Mouse (Mus musculus) heart, postnatal 25 days (tissue): ENCODE data around the gene St3gal3. TPM values are rescaled to one million over a fixed set of nuclear protein-coding genes. Genes with fewer than 3 reads are reported as not detected.

Experiments used
- DNase-seq: peaks from one replicate; pipeline ENCODE4 v3.0.0; 2022; ENCODE audit warnings: low spot score
- intact Hi-C: fragments of 180-260 bp; cut with DNase I; formaldehyde crosslinking; loops from one replicate; pipeline ENCODE4 v1.15.1; 2025
- total RNA-seq, 2 experiments: library from RNA; stranded (reverse); gene quantifications; 2 replicates each; pipeline ENCODE4 v1.2.3; 2021

St3gal3 gene
- total RNA-seq, 2 experiments from 2014 or later, result 61.6 to 66.6 TPM

DNA sequence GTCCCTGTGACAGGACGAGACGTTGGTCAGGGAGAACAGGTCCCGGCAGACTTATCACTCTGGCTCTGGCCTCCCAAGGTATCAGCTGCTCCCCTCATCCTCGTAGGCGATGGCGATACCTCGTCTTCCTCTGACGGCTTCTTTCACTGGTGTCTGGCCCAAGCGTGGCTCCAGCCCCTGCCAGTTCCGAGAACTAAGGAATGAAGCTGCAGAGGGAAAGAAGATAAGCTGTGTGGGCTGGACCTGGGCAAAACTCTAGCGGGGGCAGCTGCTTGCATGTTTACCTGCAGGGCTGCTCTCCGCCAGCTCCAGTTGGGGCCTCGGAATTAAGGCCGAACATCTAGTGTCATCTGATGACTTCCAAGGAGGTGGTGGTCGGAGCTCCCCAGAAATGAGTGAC lies 245.2 kb downstream of the St3gal3 start:
- DNase-seq, result no peak
- intact Hi-C loops, result no loop called here

DNA sequence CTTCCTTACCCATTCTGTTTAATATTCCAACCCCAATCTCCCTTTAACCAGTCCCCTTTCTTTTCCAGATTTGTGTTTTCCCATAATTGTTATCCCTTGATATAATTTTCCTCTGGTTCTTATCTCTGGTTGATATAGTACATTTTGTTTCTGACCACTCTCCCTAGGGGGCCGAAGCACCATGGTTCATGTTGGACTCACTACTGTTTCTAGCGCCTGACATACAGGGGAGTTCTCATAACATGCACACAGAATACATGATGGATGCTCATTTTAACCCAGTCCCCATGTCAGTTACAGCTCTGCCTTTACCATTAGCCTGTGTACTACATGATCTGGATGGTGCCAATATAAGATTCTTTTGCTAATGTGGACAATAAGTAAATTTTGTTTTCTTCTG lies 246.8 kb downstream of the St3gal3 start:
- intact Hi-C loops, result no loop called here
- DNase-seq, result no peak

DNA sequence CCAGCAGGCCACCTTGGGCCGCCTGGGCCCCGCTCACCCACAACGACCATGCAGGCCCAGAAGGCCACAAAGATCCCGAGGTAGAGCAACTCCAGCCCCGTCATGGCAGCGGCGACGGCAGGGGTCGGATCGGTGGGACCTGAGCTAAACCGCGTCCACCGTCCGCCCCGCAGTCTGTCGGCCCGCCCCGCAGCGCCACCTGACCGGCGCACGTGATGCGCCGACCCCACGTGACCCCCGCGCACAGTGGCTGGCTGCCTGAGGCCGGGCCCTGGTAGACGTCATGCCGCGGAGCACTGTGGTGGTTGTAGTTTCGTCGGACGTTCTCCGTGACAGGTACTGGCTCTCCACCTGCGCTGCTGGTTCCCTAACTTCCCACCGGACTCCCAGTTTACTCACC lies 247.6 kb downstream of the St3gal3 start, which contains the start of gene Atp6v0b:
Gene Atp6v0b, minus strand, starts transcription at position 201 of the 400 bp plus-strand sequence.
- DNase-seq, result peak; percentile 89
- intact Hi-C loops, result no loop called here

DNA sequence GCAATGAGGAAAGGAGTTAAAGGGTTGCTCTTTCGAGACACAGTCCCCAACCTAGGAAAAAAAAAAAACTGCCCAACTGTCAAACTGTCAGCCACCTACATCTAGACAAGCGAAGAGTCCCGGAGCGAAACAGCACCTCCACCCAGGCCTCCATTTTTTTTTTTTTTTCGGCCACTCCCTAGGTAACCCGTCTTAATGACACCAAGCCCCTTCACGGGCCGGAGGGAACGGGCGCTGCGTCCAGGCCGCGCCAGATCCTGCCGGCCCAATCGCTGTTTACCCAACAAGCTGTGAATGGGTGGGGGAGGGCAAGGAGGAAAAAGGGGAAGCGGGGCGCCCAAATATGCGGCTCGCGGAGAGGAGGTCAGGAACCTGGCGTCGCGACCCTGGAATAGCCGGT lies 248.1 kb downstream of the St3gal3 start:
- intact Hi-C loops, result no loop called here
- no peak for DNase-seq

DNA sequence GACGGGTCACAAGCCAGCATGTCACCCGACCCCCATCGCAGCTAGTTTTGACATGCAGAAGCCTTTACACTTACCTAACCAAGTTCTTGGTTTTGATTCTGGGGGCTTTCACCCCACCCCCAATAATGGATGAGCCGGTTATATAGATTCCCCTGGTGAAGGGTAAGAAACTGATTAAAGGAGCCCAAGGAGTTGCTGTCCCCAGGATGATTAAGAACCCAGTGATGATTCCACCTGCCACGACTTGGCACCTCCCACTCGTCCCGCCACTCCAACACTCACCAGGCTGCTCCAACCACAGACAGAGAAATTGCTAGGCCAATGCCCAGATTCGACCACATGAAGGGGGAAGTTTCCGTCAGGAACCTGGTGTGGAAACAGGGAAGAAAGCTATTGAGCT lies 248.7 kb downstream of the St3gal3 start:
- intact Hi-C loops, result no loop called here

DNA sequence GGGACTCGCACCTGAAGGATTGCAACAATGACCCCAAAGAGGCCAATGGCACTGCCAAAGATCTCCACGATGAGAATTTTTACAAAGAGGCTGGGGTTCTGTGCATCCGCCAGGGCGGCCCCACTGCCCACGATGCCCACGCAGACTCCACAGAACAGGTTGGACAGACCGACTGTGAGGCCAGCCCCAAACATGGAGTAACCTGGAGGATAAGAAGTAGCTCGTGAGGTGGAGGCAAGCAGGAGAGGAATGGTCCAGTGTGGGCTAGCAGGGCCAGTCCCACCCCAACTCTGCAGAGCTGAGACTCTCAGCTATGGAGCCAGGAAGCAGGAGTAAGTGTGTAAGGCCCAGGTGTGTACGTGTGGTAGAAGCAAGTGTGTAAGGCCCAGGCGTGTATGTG lies 249.6 kb downstream of the St3gal3 start:
- intact Hi-C loops, result no loop called here
- no peak for DNase-seq

More for the DNA sequence above, 248.7 kb downstream of the St3gal3 start:
- no peak for DNase-seq

DNA sequence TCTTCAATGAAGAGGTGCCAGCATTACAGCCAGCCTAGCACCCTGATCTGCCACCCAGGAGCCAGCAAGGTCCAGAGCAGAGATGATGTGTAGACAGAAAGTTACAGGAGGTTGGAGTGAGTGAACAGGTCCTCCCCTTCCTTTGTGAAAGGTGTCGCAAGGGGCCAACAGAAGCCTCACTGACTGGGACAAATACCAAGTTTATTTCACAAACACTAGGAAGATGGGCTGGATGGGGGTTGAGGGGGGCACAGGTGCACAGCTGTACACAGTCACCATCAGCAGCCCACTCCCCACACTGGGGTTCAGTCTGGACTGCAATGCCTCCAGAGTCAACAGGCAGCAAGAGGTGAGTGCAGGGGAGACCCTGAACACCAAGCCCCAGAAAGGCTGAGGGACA lies 250.6 kb downstream of the St3gal3 start:
- intact Hi-C loops, result loop anchor here (5.0 kb wide), 1 partner anchor 198 kb away; no protein-coding TSS in a partner anchor
- DNase-seq, result no peak

DNA sequence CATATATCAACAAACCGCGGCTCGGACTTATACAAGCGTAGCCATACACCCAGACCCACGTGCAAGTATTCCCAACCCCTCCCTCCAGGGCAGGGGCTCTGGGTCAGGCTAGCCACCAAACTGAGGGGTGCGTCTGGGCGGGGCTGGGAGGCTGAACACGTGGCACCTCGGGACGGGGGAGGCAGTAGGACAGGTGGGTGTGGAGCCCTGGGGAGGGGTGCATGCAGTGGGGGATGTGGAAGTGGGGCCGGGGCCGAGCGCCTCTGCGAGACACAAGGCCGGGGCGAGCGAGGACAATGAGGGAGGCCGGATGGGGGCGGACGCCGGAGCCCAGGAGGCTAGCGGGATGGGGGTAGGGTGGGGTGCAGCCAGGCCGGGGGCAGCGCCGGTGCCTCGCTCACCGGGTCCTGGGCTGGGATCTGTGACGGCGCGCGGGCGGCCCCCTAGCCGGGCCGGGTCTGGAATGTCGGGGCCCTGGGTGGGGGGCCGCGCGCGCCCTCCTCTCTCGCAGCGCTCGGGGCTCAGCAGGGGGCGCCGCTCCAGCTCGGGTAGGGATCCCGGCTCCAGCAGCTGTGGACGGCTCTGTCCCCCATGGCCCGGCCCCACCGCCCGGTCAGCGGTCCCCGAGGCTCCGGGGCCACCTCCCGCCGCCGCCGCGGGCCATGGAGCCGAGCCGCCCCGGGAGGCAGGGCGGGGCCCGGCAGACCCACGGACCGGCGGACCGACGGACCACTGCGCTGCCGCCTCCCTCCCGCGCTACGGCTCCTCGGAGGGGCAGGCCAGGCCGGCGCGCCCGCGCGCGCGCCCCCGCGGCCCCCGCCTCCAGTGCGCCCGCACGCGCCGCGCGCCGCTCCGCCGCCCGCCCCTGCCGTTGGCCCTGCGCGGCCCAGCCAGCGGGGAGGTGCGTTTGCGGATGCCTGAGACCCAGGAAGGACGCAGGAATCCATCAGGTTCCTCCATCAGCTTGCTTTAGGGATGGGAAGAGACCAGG lies 251.7 kb downstream of the St3gal3 start, which contains the start of gene B4galt2:
Gene B4galt2, minus strand, starts transcription at position 787 of the 991 bp plus-strand sequence.
- DNase-seq, result peak; percentile 37
- intact Hi-C loops, result loop anchor here (5.0 kb wide), 1 partner anchor 199 kb away; no protein-coding TSS in a partner anchor

Other genes starting within 250 kb of the St3gal3 start
- 100 to 1,000 TPM; 111 to 127 TPM for gene Atp6v0b, start 247.6 kb downstream of the St3gal3 start, total RNA-seq
- 1 to 10 TPM; 3.2 to 4.4 TPM for gene Dph2, start 242.9 kb downstream of the St3gal3 start, total RNA-seq
- gene Ipo13, start 219.9 kb downstream of the St3gal3 start, total RNA-seq, result 10 to 100 TPM; 76.0 to 77.1 TPM
- under 1 TPM; 0.11 to 0.21 TPM for gene Artn, start 205.2 kb downstream of the St3gal3 start, total RNA-seq
- gene Kdm4a, start 45.1 kb upstream of the St3gal3 start, total RNA-seq, result 10 to 100 TPM; 26.1 to 28.2 TPM
- 10 to 100 TPM in 1 of 2 experiments, 1 to 10 TPM in 1; 9.8 to 10.2 TPM for gene Ptprf, start 156.5 kb upstream of the St3gal3 start, total RNA-seq